Mouse (Mus musculus) erythroid progenitor cell, adult 5-6 weeks (primary cell): ENCODE data around the gene Pafah1b3. TPM values are rescaled to one million over a fixed set of nuclear protein-coding genes. Genes with fewer than 3 reads are reported as not detected.
"Not testable (repeated sequence)": the region's sequence is repeated elsewhere in the genome, so short reads cannot be mapped to it uniquely, and the experiment has no call there.

ENCODE experiments used
- ATAC-seq: replicated peaks from 2 replicates; pipeline ENCODE4 v1.8.0; 2016; ENCODE audit warnings: moderate number of reproducible peaks, mild to moderate bottlenecking, moderate TSS enrichment, inconsistent platforms; ENCODE audit not compliant: poor library complexity, low FRiP score, severe bottlenecking
- total RNA-seq, 2 experiments: library from RNA; stranded (forward) in 1 of 2; stranded (reverse) in 1 of 2; fragments of 150-400 nt in 1 of 2; fragments of 186-747, 209-891 nt in 1 of 2; gene quantifications; 2 replicates each; pipeline versions ENCODE4 v1.2.3 to v1.2.4; 2015 to 2017; ENCODE audit warnings: low replicate concordance in 2 of 2

Pafah1b3 gene
- total RNA-seq, 2 experiments from 2014 or later: 17.3 to 26.8 TPM

DNA sequence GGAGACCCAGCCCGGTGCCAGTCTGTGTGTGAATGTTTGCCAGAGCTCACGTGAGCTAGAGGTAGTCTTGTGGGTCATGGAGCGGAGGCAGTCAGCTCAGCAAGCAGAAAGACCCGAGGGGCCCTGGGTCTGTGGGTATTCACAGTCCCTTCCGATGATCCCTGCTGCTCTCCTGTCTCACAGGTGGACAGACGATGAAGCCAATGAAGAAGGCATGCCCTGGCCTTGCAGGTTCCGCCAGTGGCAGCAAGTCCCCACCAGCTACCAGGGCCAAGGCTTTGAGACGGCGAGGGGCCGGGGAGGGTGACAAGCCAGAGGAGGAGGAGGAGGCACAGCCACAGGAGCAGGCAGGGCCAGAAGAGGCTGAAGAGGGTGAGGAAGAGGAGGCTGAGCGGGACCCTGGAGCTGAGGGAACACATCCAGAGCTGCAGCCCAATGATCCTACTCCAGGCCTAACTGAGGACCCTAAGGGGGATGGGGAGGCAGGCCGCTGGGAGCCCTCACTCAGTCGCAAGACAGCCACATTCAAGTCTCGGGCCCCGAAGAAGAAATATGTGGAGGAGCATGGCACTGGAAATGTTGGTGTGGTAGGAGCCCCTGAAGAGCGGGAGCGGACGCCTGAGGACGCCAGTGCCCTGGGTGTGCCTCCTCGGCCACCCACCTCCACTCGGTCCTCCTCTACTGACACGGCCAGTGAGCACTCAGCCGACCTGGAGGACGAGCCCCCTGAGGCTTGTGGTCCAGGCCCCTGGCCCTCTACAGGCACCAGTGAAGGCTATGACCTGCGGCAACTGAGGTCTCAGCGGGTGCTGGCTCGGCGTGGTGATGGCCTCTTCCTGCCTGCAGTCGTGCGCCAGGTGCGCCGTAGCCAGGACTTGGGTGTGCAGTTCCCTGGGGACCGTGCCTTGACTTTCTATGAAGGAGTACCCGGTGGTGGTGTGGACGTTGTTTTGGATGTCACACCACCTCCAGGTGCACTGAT is 26.8 kb downstream of the Pafah1b3 start:
- no peak for ATAC-seq

- no peak for ATAC-seq
Observed at GRCm38 (mm10) chr7:25269545-25270271, 28.1 kb downstream of the Pafah1b3 start.

GRCm38 (mm10) chr7:25269029-25269428 is 28.8 kb downstream of the Pafah1b3 start:
- no peak for ATAC-seq

- ATAC-seq: no peak
Observed at GRCm38 (mm10) chr7:25268588-25268987, 29.2 kb downstream of the Pafah1b3 start.

- ATAC-seq: peak; percentile 81
Observed at GRCm38 (mm10) chr7:25267751-25268463, 29.9 kb downstream of the Pafah1b3 start.

GRCm38 (mm10) chr7:25267301-25267750 is 30.5 kb downstream of the Pafah1b3 start, which contains the start of gene Cic:
Gene Cic, plus strand, starts transcription at chr7:25267704.
- peak; percentile 80 for ATAC-seq

DNA sequence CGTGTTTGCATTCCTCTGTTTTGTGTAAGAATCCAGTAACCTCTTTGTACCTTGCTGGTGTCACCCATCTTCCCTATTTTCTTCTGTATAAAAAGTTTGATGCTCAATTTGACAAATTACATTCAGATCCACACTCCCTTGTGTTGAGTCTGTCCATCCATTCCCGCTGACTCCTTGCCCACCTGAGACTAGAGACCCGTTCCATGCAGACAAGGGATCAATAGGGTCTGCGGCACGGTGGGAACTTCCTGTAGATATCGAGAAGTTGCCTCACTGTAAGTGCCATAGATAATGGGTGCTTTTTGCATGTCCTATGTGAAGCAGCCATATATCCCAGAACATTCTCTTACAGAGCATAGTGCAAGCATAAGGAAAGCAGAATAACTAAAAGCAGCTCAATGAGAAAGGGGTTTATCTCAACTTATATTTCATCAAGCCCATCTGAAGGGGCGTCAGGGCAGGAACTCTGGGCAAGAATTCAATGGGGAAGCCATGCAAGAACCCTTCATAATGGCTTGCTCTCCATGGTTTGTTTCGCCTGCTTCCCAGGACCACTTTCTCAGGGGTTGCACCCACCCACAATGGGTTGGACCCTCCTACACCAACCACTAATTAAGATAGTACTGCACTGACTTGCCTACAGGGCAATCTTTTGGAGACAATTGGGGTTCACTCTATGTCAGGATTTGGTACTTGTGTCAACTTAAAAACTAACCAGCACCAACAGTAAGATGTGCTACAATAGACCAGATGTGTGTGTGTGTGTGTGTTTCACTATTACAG is 31.4 kb downstream of the Pafah1b3 start:
- ATAC-seq: no peak

DNA sequence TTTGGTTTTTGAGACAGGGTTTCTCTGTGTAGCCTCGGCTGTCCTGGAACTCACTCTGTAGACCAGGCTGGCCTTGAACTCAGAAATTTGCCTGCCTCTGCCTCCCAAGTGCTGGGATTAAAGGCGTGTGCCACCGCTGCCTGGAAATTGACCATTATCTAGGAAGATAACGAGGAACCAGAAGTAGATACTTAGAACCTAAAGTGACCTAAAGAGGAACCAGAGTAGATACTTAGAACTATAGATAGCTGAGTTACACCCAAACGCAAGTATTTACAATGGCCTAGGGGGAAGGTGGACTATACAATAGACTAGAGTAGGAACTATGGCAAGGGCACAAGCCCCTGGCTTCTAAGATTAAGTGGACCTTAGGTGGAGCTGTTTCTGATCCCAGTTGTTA is 32.0 kb downstream of the Pafah1b3 start:
- ATAC-seq: not testable (repeated sequence)

DNA sequence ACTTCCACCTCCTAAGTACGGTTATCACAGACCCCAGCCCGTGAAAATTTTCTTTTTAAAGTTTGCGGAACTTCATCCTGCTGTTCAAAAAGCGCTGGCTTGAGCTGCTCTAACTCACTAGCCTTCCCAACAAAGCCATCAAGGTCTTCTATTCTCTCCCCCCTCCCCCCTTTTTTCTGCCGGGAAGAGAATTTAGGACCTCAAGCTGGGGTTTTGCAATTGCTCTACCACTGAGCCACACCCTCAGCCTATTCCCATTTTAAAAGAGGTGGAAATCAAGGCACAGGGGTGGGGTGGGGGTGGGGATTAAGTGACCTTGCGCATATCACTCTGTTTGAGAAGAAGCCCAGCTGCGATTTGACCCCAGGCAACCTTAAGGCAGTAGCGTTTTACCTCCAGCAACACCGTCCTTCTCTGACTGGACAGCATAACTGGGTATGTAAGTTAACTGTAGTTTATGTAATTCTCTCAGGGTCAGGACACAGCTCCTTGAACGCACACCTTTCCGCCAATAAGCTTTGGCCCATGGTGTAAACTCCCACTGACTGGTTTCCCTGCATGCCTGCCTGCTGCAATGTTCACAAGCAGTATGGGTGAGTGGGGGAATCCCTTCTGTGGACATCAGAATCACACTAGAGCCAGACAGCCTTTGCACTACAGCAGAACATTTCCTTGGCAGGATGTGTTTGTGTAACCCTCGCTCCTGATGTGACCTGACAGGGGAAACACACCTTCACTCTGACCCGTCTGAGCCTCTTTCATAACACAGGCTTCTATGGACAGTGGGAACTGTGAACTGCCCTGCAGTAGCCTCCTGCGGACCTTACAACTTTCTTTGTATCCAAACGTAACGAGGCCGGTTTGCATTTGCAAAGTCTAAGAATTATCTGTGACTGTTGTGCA is 33.6 kb downstream of the Pafah1b3 start:
- ATAC-seq: no peak

DNA sequence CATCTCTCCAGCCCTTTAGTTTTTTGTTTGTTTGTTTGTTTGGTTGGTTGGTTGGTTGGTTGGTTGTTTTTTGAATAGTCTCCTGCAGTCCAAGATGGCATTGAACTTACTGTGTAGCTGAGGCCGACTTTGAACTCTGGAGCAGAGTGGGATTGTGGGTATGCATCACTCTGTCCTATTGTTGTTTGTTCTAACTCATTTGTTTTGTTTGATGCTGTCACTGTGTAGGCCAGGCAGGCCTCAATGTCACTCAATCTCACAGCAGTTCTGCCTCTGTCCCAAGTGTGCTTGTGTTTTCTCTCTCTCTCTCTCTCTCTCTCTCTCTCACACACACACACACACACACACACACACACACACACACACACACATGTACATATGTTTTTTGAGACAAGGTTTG is 35.9 kb downstream of the Pafah1b3 start:
- no peak for ATAC-seq

GRCm38 (mm10) chr7:25251822-25252221 is 46.0 kb downstream of the Pafah1b3 start:
- ATAC-seq: no peak

DNA sequence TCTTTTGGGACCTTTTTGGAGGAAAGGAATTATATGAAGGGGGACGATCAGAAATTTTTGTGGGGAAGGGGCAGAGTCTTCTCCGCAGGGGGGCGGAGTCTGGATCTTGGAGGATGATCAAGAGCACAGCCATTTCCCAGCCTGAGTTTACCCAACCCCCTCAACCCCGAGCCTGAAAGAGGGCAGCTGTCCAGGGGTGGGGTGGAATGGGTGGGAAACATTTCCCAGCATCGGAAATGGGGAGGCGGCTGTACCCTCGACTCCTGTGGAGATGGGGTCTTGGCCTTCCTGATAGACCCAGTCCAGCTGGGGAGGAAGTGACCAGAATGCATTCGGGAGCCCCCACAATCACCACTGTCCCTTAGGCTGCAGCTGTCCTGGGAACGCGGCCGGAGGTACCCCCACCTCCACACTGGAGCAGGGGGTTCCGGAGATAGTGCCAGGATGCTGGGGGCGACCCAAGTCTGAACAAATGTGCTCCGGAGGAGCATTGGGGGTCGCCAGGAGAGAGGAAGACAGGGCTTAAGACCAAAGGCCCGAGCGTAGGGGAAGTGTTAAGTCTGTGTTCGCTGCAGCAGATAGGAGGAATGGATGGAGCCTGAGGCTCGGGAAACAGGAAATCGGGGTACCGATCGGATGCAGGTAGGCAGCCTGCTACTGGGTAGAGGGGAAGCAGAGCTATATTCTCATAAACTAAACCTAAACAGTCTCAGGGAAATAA is 46.6 kb downstream of the Pafah1b3 start:
- no peak for ATAC-seq

- peak; percentile 91 for ATAC-seq
Observed at GRCm38 (mm10) chr7:25250141-25250972, 47.4 kb downstream of the Pafah1b3 start, which contains the start of gene Erf. Gene Erf, minus strand, starts transcription at chr7:25250761.

- ATAC-seq: no peak
Observed at GRCm38 (mm10) chr7:25249314-25250140, 48.3 kb downstream of the Pafah1b3 start.

DNA sequence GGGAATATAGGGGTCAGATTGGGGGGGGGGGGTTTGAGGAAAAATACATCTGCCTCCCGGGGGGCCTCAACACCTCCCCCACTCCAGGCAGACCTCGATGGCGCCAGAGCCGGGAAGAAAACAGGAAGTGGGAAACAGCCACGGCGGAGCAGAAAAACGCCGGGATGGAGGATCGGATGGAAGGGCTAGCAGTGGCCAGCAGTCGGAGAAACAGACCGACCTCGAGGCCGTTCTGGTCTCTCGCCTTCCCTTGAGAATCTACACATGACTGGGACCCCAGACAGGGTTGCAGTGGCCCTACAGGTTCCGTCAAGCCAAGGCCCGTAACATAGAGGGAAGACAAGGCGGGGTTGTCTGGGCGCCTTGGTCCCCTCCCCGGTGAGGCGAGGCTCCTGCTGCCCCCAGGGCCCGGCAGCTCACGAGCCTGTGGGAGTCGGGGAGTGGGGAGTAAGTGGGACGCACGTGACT is 48.9 kb downstream of the Pafah1b3 start:
- ATAC-seq: no peak
